Mouse (Mus musculus) stomach, postnatal 0 days (tissue): ENCODE results near the gene 5031439G07Rik. TPM values are rescaled to one million over a fixed set of nuclear protein-coding genes. Genes with fewer than 3 reads are reported as not detected.

Source experiments
- ATAC-seq: fragments of 200-750 bp; cut with Nextera tagmentation; 2 replicates; pipeline ENCODE4 v1.8.0; 2017; ENCODE audit not compliant: low FRiP score, low TSS enrichment
- DNase-seq: peaks from one replicate; pipeline ENCODE4 v3.0.0-alpha.2; 2016; ENCODE audit warnings: low spot score
- H3K27ac ChIP-seq: fragments of 300-500 bp; sonication (generic); replicated peaks from 2 replicates; pipeline ENCODE4 v1.5.1; 2014; ENCODE audit warnings: mild to moderate bottlenecking, control low read depth
- H3K27me3 ChIP-seq: fragments of 300-500 bp; sonication (generic); 2 replicates; pipeline ENCODE4 v1.6.1; 2014; ENCODE audit warnings: low read length; ENCODE audit not compliant: control insufficient read depth, insufficient read depth
- H3K36me3 ChIP-seq: fragments of 300-500 bp; sonication (generic); 2 replicates; pipeline ENCODE4 v1.6.1; 2014; ENCODE audit warnings: low read length, mixed read lengths; ENCODE audit not compliant: control insufficient read depth, insufficient read depth
- H3K4me1 ChIP-seq: fragments of 300-500 bp; sonication (generic); replicated peaks from 2 replicates; pipeline ENCODE4 v1.6.1; 2014; ENCODE audit warnings: antibody characterized with exemption; ENCODE audit not compliant: control insufficient read depth, insufficient read depth
- H3K4me2 ChIP-seq: fragments of 300-500 bp; sonication (generic); replicated peaks from 2 replicates; pipeline ENCODE4 v1.6.1; 2014; ENCODE audit warnings: low read depth, mild to moderate bottlenecking, control low read depth, moderate library complexity
- H3K4me3 ChIP-seq: fragments of 300-500 bp; sonication (generic); 2 replicates; pipeline ENCODE4 v1.5.1; 2014; ENCODE audit warnings: low read depth, low read length, control low read depth
- H3K9ac ChIP-seq: fragments of 300-500 bp; sonication (generic); 2 replicates; pipeline ENCODE4 v1.6.1; 2014; ENCODE audit warnings: mild to moderate bottlenecking, low read length, control low read depth, mixed read lengths
- H3K9me3 ChIP-seq: fragments of 300-500 bp; sonication (generic); 2 replicates; pipeline ENCODE4 v1.6.1; 2016; ENCODE audit warnings: low read length; ENCODE audit not compliant: control insufficient read depth
- CTCF ChIP-seq: IDR thresholded peaks from 2 replicates; pipeline ENCODE4 v1.5.1; 2016; ENCODE audit warnings: antibody characterized with exemption, low read depth, mild to moderate bottlenecking, moderate library complexity
- EP300 ChIP-seq: optimal IDR thresholded peaks from 2 replicates; pipeline ENCODE3; 2016; ENCODE audit warnings: antibody characterized with exemption
- WGBS: fragments of 180-500 bp; shearing (Covaris S2); extraction: QIAGEN DNeasy Blood & Tissue Kit; methylation state at CpG from one replicate; pipeline ENCODE4 v1.1.7; 2014; 5-methylcytosine and 5-hydroxymethylcytosine counted together
- polyA plus RNA-seq: library from polyadenylated mRNA; unstranded; fragments of >200 nt; fragmentation: Nextera tagmentation; extraction: Ambion mirVana; gene quantifications from 2 replicates; pipeline ENCODE4 v1.2.1, GENCODE M21; 2015

Gene 5031439G07Rik
- polyA plus RNA-seq, 1 experiment from 2014 or later, result 6.6 TPM

GRCm38 (mm10) chr15:84975729-84976128 lies 12.6 kb downstream of the 5031439G07Rik start:
- Histone ChIP-seq H3K4me3 (no peak overlapping the region), H3K4me1 (no peaks in the 10 kb centered on the region), H3K27me3 (no peaks in the 10 kb centered on the region), H3K9ac (no peak overlapping the region), H3K9me3 (no peaks in the 10 kb centered on the region), H3K4me2 (no peak overlapping the region), H3K36me3 (no peaks in the 10 kb centered on the region), H3K27ac (no peak overlapping the region)
- WGBS, result 21% methylated on average over 4 of the region's 4 CpGs
- no peak for TF ChIP-seq CTCF
- no peak for TF ChIP-seq EP300
- DNase-seq (peak; percentile 38), ATAC-seq (peak; percentile 58)

- no peak for DNase-seq
- no peaks in the 10 kb centered on the region for H3K9me3 ChIP-seq
- WGBS, result 61% methylated on average over 3 of the region's 3 CpGs
Measured at GRCm38 (mm10) chr15:84973544-84973871, 14.8 kb downstream of the 5031439G07Rik start.

GRCm38 (mm10) chr15:84972860-84973543 lies 15.3 kb downstream of the 5031439G07Rik start:
- H3K27ac ChIP-seq, result no peak overlapping the region
- TF ChIP-seq CTCF, result no peak
- no peak for TF ChIP-seq EP300
- no peaks in the 10 kb centered on the region for H3K4me1 ChIP-seq
- ATAC-seq, result no peak
- H3K27me3 ChIP-seq, result no peaks in the 10 kb centered on the region
- H3K4me2 ChIP-seq, result no peak overlapping the region
- WGBS, result 56% methylated on average over 8 of the region's 8 CpGs
- H3K4me3 ChIP-seq, result no peak overlapping the region
- H3K9ac ChIP-seq, result no peak overlapping the region
- no peak for DNase-seq
- no peaks in the 10 kb centered on the region for H3K9me3 ChIP-seq
- H3K36me3 ChIP-seq, result no peaks in the 10 kb centered on the region

More at GRCm38 (mm10) chr15:84973544-84973871, 14.8 kb downstream of the 5031439G07Rik start:
- no peak for ATAC-seq
- Histone ChIP-seq H3K36me3 (no peaks in the 10 kb centered on the region), H3K4me3 (no peak overlapping the region), H3K27me3 (no peaks in the 10 kb centered on the region), H3K4me1 (no peaks in the 10 kb centered on the region), H3K9ac (no peak overlapping the region), H3K4me2 (no peak overlapping the region), H3K27ac (no peak overlapping the region; the same call in 1 of the 2 replicates)
- TF ChIP-seq CTCF (no peak), EP300 (no peak)

GRCm38 (mm10) chr15:84968534-84968933 lies 19.8 kb downstream of the 5031439G07Rik start:
- H3K36me3 ChIP-seq, result no peaks in the 10 kb centered on the region
- WGBS, result 92% methylated on average over 4 of the region's 4 CpGs
- H3K27ac ChIP-seq, result no peak overlapping the region
- TF ChIP-seq EP300 (no peak), CTCF (no peak)
- no peak overlapping the region for H3K9ac ChIP-seq
- DNase-seq (no peak), ATAC-seq (no peak)
- no peak overlapping the region for H3K4me2 ChIP-seq
- H3K27me3 ChIP-seq, result no peaks in the 10 kb centered on the region
- H3K9me3 ChIP-seq, result no peaks in the 10 kb centered on the region
- no peak overlapping the region for H3K4me3 ChIP-seq
- H3K4me1 ChIP-seq, result no peaks in the 10 kb centered on the region

- Histone ChIP-seq H3K27ac (no peak overlapping the region), H3K36me3 (no peaks in the 10 kb centered on the region), H3K27me3 (no peaks in the 10 kb centered on the region), H3K9me3 (no peaks in the 10 kb centered on the region), H3K4me2 (no peak overlapping the region), H3K4me3 (no peak overlapping the region), H3K9ac (no peak overlapping the region), H3K4me1 (no peaks in the 10 kb centered on the region)
- no peak for TF ChIP-seq CTCF
- TF ChIP-seq EP300, result no peak
- 50% methylated on average over 7 of the region's 7 CpGs for WGBS
- ATAC-seq (no peak), DNase-seq (peak; percentile 53)
Measured at GRCm38 (mm10) chr15:84965575-84966360, 22.6 kb downstream of the 5031439G07Rik start.

- ATAC-seq (no peak), DNase-seq (no peak)
- TF ChIP-seq EP300, result no peak
- TF ChIP-seq CTCF, result no peak
Measured at GRCm38 (mm10) chr15:84964771-84965170, 23.6 kb downstream of the 5031439G07Rik start.

More at GRCm38 (mm10) chr15:84964771-84965170, 23.6 kb downstream of the 5031439G07Rik start:
- Histone ChIP-seq H3K4me2 (no peak overlapping the region), H3K27me3 (no peaks in the 10 kb centered on the region), H3K9me3 (no peaks in the 10 kb centered on the region), H3K36me3 (no peaks in the 10 kb centered on the region), H3K9ac (no peak overlapping the region), H3K4me1 (no peaks in the 10 kb centered on the region), H3K4me3 (no peak overlapping the region), H3K27ac (no peak overlapping the region)
- WGBS, result 77% methylated on average over 5 of the region's 5 CpGs
